Mouse (Mus musculus): ENCODE results near the gene Dctn1. TPM values are rescaled to one million over a fixed set of nuclear protein-coding genes. Genes with fewer than 3 reads are reported as not detected.

Gene Dctn1
- polyA plus RNA-seq (2016; fragmentation: Nextera tagmentation; extraction: Ambion mirVana) = 105 and 128 TPM in 2 replicates

- DNase-seq (ENCODE audit: low spot score) = peak; percentile 94
- H3K36me3 ChIP-seq = no peaks in the 10 kb centered on the region; the same call in 1 of the 2 replicates
- under 1% methylated on average over 58 of the region's 58 CpGs for WGBS
- no peaks in the 10 kb centered on the region for H3K9me3 ChIP-seq (replicated peaks)
- peak within 1 kb of the TSS; percentile 72 for H3K4me3 ChIP-seq
- peaks cover 29% of the 10 kb centered on the region for H3K27me3 ChIP-seq (ENCODE audit: low read depth, poor library complexity, severe bottlenecking)
- peak within 1 kb of the TSS; percentile 98 for H3K27ac ChIP-seq (replicated peaks)
- peaks cover 48% of the 10 kb centered on the region for H3K4me1 ChIP-seq
Observed at GRCm38 (mm10) chr6:83165607-83166242, at the start of gene Dctn1. Dctn1 (plus strand) TSS chr6:83165920.

DNA sequence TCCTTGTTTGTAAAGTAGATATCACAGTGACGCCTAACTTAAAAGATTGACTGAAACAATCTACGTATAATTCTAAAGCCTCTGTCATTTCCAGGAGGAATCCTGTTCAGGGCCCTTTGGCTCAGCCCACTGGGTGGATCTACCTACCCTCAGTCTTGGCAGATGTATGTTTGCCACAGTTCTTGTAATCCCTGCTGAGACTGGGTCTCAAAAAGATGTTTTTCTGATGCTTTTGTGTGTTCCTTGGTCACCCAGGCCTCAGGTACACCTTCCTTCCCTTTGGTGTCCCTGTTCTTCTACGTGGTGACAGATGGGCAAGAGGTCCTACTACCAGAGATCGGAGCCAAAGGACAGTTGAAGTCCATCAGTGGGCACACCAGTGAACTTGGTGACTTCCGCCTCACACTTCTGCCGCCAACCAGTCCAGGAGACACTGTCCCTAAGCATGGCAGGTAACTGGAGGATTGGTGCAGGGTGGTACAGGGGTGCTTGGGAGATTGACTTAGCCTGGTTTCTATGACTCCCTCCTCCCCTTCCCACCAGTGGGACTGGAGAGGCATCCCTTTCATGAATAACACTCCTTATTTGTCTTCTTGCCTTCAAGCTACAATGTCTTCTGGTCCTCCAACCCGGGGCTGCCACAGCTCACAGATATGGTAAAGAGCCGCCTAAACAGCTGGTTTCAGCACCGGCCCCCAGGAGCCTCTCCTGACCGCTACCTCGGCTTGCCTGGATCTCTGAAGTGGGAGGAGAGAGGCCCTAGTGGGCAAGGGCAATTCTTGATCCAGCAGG is 49.2 kb upstream of the Dctn1 start:
- Histone ChIP-seq H3K36me3 (peaks cover 34% of the 10 kb centered on the region), H3K27ac (replicated peaks) (peak overlapping the region; percentile 90; the same call in 1 of the 2 replicates), H3K4me1 (peaks cover 55% of the 10 kb centered on the region)

DNA sequence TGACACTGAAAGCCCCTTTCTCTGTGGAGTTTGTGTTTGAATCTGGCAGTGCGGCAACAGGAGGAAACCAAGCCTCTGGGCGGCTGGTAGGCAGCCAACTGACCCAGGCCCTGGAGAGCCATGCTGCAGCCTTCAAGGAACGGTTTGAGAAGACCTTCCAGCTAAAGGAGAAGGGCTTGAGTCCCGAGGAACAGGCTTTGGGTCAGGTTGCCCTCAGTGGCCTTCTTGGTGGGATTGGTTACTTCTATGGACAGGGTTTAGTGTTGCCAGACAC is 48.6 kb upstream of the Dctn1 start:
- DNase-seq (ENCODE audit: low spot score) = no peak
- H3K27ac ChIP-seq (replicated peaks) = peak overlapping the region; percentile 7; the same call in 1 of the 2 replicates
- peaks cover 60% of the 10 kb centered on the region for H3K4me1 ChIP-seq
- H3K36me3 ChIP-seq = peaks cover 34% of the 10 kb centered on the region
- WGBS = 91% methylated on average over 4 of the region's 4 CpGs
- H3K9me3 ChIP-seq (replicated peaks) = no peaks in the 10 kb centered on the region
- no peaks in the 10 kb centered on the region for H3K27me3 ChIP-seq (ENCODE audit: low read depth, poor library complexity, severe bottlenecking)
- peak overlapping the region; percentile 89 for H3K4me3 ChIP-seq

More for the DNA sequence above, 49.2 kb upstream of the Dctn1 start:
- Histone ChIP-seq H3K27me3 (ENCODE audit: low read depth, poor library complexity, severe bottlenecking) (no peaks in the 10 kb centered on the region), H3K9me3 (replicated peaks) (no peaks in the 10 kb centered on the region), H3K4me3 (peak overlapping the region; percentile 89)
- no peak for DNase-seq (ENCODE audit: low spot score)
- WGBS = 84% methylated on average over 11 of the region's 11 CpGs

DNA sequence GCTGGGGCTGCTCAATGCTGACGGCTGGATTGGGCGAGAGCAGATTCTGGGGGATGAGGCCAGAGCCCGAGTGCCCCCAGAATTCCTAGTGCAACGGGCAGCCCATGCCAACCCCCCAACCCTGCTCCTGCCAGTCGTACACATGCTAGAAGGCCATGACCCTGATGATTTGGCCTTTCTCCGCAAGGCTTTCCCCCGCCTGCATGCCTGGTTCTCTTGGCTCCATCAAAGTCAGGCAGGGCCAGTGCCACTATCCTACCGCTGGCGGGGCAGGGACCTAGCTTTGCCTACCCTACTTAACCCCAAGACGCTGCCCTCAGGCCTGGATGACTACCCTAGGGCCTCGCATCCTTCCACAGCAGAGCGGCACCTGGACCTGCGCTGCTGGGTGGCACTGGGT is 48.1 kb upstream of the Dctn1 start:
- Histone ChIP-seq H3K36me3 (peaks cover 34% of the 10 kb centered on the region), H3K27me3 (ENCODE audit: low read depth, poor library complexity, severe bottlenecking) (no peaks in the 10 kb centered on the region), H3K9me3 (replicated peaks) (no peaks in the 10 kb centered on the region), H3K4me3 (peak overlapping the region; percentile 89; the same call in 1 of the 2 replicates), H3K4me1 (peaks cover 65% of the 10 kb centered on the region), H3K27ac (replicated peaks) (0 out of 2 replicates have a peak overlapping the region, but pooled peaks have one; percentile 10)
- WGBS = 88% methylated on average over 13 of the region's 13 CpGs
- no peak for DNase-seq (ENCODE audit: low spot score)

- DNase-seq (ENCODE audit: low spot score) = no peak
- Histone ChIP-seq H3K4me3 (peak overlapping the region; percentile 89; the same call in 1 of the 2 replicates), H3K27me3 (ENCODE audit: low read depth, poor library complexity, severe bottlenecking) (no peaks in the 10 kb centered on the region), H3K27ac (replicated peaks) (no peak overlapping the region), H3K4me1 (peaks cover 73% of the 10 kb centered on the region), H3K9me3 (replicated peaks) (no peaks in the 10 kb centered on the region), H3K36me3 (peaks cover 41% of the 10 kb centered on the region)
- WGBS = 89% methylated on average over 11 of the region's 11 CpGs
Observed at GRCm38 (mm10) chr6:83118369-83118768, 47.4 kb upstream of the Dctn1 start.

- WGBS = 90% methylated on average over 14 of the region's 14 CpGs
- Histone ChIP-seq H3K4me3 (peak overlapping the region; percentile 89; the same call in 1 of the 2 replicates), H3K27me3 (ENCODE audit: low read depth, poor library complexity, severe bottlenecking) (no peaks in the 10 kb centered on the region), H3K9me3 (replicated peaks) (no peaks in the 10 kb centered on the region), H3K27ac (replicated peaks) (peak overlapping the region; percentile 99), H3K36me3 (peaks cover 46% of the 10 kb centered on the region), H3K4me1 (peaks cover 80% of the 10 kb centered on the region)
- DNase-seq (ENCODE audit: low spot score) = no peak
Observed at GRCm38 (mm10) chr6:83118825-83119733, 46.6 kb upstream of the Dctn1 start.

DNA sequence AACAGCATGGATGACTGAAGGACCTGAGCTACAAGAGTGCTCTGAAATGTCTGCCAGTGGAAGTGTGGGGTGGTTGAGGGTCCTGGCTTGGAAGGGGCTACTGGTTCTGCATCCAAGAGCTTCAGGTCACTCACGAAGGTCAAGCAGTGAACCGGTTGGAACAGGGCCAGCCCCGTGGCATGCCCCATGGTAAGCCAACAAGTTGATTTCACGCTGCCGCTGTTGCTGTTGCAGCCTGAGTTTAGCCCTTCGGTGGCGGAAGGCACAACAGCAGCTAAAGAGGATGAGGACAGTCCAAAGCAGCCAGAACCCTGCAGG is 46.0 kb upstream of the Dctn1 start:
- Histone ChIP-seq H3K4me1 (peaks cover 80% of the 10 kb centered on the region), H3K36me3 (peaks cover 46% of the 10 kb centered on the region), H3K4me3 (peak overlapping the region; percentile 89), H3K9me3 (replicated peaks) (no peaks in the 10 kb centered on the region), H3K27ac (replicated peaks) (peak overlapping the region; percentile 99), H3K27me3 (ENCODE audit: low read depth, poor library complexity, severe bottlenecking) (no peaks in the 10 kb centered on the region)
- 87% methylated on average over 7 of the region's 7 CpGs for WGBS
- no peak for DNase-seq (ENCODE audit: low spot score)

DNA sequence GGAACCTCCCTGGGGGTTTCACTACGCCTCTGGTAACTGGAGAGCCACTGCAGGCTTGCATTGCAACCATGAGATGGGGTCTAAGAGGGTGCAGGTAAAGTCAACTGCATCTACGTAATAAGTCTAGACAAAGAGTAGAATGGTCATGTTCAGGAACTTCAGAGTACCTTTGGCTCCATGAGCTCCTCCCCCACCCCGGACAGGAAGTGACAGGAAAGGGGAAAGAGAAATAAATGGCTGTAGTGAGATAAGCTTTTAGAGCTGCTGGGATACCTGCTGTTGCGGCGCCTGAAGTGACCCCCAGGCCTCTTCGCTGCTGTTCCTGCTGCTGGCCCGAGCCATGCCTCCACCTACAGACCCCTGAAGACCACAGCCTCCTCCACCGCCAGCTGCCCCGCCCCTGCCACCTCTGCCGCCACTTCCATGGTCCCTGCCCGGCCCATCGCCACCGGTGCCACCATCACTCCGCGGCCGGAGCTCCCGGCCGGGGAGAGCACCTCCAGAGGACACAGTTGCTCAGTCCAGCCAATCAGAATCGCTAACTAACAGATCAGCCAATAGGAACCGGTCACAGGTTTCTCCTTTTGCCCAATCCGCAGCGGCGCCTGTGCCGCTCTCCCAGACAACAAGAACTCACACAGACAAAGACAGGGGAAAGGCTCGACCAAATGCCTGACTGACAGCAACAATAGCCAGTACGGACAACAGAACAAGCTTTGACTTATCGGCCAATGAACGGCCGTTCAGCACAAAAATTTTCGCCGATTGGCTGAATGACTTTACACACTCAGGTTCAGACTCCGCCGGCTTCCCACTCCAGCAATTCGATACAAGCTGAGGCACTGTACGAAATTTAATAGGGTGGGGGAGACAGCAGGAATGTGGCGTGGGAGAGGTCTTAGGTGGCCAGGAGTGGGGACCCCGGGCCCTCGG is 44.5 kb upstream of the Dctn1 start, which contains the start of gene Wbp1:
Gene Wbp1, minus strand, starts transcription at position 630 of the 933 bp plus-strand sequence.
- Histone ChIP-seq H3K27me3 (ENCODE audit: low read depth, poor library complexity, severe bottlenecking) (no peaks in the 10 kb centered on the region), H3K4me1 (peaks cover 75% of the 10 kb centered on the region), H3K36me3 (peaks cover 46% of the 10 kb centered on the region), H3K27ac (replicated peaks) (peak within 1 kb of the TSS; percentile 99), H3K9me3 (replicated peaks) (no peaks in the 10 kb centered on the region), H3K4me3 (peak within 1 kb of the TSS; percentile 89)
- WGBS = under 1% methylated on average over 38 of the region's 38 CpGs
- peak; percentile 96 for DNase-seq (ENCODE audit: low spot score)

DNA sequence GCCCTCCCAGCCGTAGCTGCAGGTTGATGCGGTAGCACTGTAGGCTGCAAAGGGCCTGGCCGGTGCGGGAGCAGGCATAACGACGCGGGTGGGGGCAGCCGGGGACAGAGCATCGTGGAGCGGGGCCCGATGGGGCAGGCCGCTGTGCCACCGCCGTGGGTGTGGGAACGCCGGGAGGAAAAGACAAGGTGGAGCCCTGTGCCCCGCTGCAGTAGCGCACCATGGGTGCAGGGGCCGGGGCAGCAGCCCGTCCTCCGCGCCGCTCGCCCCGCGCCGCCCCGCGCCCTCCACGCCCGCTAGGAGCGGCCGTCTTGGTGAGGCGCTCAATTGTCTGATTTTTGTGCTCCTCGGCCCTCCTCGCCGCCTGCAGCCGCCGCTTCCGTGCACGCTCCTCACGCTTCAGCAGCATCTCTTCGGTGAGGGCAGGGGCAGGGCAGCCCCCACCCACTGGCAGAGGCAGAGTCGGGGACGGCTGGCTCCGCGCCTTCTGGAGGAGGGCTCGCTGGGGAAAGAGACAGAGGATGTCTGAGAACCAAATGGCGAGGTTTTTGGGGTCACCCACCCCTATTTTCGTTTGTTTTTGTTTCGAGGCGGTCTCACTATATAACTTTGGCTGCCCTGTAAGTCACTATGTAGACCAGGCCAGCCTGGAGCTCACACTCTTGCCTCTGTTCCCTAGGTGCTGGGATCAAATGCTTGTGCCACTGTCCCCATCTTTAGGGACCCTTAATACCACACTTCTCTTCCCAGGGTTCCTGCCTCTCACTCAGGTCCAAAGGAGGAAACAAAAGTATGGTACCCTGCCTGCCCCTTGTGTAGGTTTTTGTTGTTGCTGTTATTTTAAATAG is 43.6 kb upstream of the Dctn1 start:
- peaks cover 66% of the 10 kb centered on the region for H3K4me1 ChIP-seq
- no peaks in the 10 kb centered on the region for H3K9me3 ChIP-seq (replicated peaks)
- peak overlapping the region; percentile 99 for H3K27ac ChIP-seq (replicated peaks)
- WGBS = 2% methylated on average over 46 of the region's 52 CpGs
- no peak for DNase-seq (ENCODE audit: low spot score)
- peaks cover 40% of the 10 kb centered on the region for H3K36me3 ChIP-seq
- H3K27me3 ChIP-seq (ENCODE audit: low read depth, poor library complexity, severe bottlenecking) = no peaks in the 10 kb centered on the region
- peak overlapping the region; percentile 89 for H3K4me3 ChIP-seq

DNA sequence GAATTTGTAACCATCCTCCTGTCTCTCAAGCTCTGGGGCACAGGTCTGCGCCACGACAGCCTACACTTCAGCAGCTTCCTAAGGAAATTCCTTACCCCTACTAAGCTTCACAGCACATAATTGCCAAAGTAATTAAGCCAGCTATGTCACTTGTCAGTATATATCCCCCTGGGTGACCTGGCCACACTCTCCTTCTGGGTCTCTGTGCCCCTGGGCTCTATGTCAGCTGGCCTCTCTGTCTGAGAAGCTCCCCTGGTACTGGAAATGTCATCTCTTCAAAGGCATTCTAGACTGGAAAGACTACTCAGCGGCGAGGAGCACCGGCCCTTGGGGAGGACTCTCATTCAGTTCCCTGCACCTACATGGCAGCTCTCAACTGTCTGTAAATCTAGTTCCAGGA is 42.8 kb upstream of the Dctn1 start:
- no peak for DNase-seq (ENCODE audit: low spot score)
- Histone ChIP-seq H3K4me1 (peaks cover 58% of the 10 kb centered on the region), H3K4me3 (peak overlapping the region; percentile 89), H3K9me3 (replicated peaks) (no peaks in the 10 kb centered on the region), H3K27ac (replicated peaks) (peak overlapping the region; percentile 99; the same call in 1 of the 2 replicates), H3K27me3 (ENCODE audit: low read depth, poor library complexity, severe bottlenecking) (no peaks in the 10 kb centered on the region), H3K36me3 (peaks cover 31% of the 10 kb centered on the region)
- 88% methylated on average over 5 of the region's 5 CpGs for WGBS

DNA sequence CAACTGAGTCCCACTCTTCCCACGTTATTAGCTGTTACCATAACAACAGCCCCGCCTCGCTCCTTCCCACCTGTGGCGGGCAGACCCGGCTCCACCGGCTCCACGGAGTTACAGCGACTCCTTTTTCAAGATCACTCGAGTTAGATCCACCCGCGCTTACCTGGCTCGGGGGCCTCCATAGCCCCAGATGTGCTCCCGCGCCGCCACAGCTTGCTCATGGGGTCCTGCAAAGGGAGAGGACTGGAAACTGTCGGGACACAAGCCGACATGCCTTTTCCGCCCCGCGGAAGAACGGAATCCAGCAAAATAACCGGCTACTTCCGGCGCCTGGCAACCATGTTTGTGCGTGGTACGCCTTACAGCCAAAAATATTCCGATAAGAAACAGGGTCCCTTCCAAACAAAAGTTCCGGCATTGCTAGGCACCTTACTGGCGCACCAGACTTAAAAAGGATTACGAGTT is 40.8 kb upstream of the Dctn1 start:
- H3K36me3 ChIP-seq = peaks cover 12% of the 10 kb centered on the region

More for the DNA sequence above, 40.8 kb upstream of the Dctn1 start:
- under 1% methylated on average over 30 of the region's 30 CpGs for WGBS
- Histone ChIP-seq H3K27ac (replicated peaks) (peak overlapping the region; percentile 93), H3K9me3 (replicated peaks) (no peaks in the 10 kb centered on the region), H3K27me3 (ENCODE audit: low read depth, poor library complexity, severe bottlenecking) (no peaks in the 10 kb centered on the region), H3K4me3 (peak overlapping the region; percentile 89), H3K4me1 (peaks cover 47% of the 10 kb centered on the region)
- DNase-seq (ENCODE audit: low spot score) = peak; percentile 92
